Mouse (Mus musculus) C2C12 (cell line): ENCODE results near the gene Rnf135. TPM values are rescaled to one million over a fixed set of nuclear protein-coding genes. Genes with fewer than 3 reads are reported as not detected.

ENCODE experiments used
- H3K27me3 ChIP-seq: one replicate; pipeline ENCODE4 v1.6.1; 2011; ENCODE audit not compliant: control insufficient read depth, insufficient read depth, insufficient read length
- H3K36me3 ChIP-seq: one replicate; pipeline ENCODE4 v1.6.1; 2011; ENCODE audit not compliant: control insufficient read depth, insufficient read depth
- H3K4me3 ChIP-seq: one replicate; pipeline ENCODE4 v1.5.1; 2011; ENCODE audit warnings: mild to moderate bottlenecking, control low read depth; ENCODE audit not compliant: poor library complexity, insufficient read depth, severe bottlenecking
- H3K79me2 ChIP-seq: one replicate; pipeline ENCODE4 v1.6.1; 2011; ENCODE audit not compliant: control insufficient read depth, insufficient read depth
- H3K79me3 ChIP-seq: one replicate; pipeline ENCODE4 v1.6.1; 2011; ENCODE audit warnings: low read depth, control low read depth
- H3ac ChIP-seq: one replicate; pipeline ENCODE3; 2011; ENCODE audit warnings: low read depth; ENCODE audit not compliant: control insufficient read depth, insufficient read length
- CEBPB ChIP-seq: IDR thresholded peaks from one replicate; pipeline ENCODE4 v1.6.1; 2011; ENCODE audit warnings: low read depth, mild to moderate bottlenecking, control low read depth, moderate library complexity
- CTCF ChIP-seq: IDR thresholded peaks from one replicate; pipeline ENCODE4 v1.5.1; 2011; ENCODE audit not compliant: control insufficient read depth, insufficient read depth, insufficient read length
- FOSL1 ChIP-seq: IDR thresholded peaks from one replicate; pipeline ENCODE4 v1.8.0; 2011; ENCODE audit warnings: mild to moderate bottlenecking, low read length; ENCODE audit not compliant: poor library complexity, insufficient read depth, severe bottlenecking
- MAX ChIP-seq: IDR thresholded peaks from one replicate; pipeline ENCODE4 v1.6.1; 2011; ENCODE audit warnings: mild to moderate bottlenecking, control low read depth
- MYOD1 ChIP-seq: IDR thresholded peaks from one replicate; pipeline ENCODE4 v1.6.1; 2011; ENCODE audit warnings: low read depth; ENCODE audit not compliant: control insufficient read depth, insufficient read length
- MYOG ChIP-seq: IDR thresholded peaks from one replicate; pipeline ENCODE4 v1.6.1; 2011; ENCODE audit not compliant: control insufficient read depth, insufficient read length; ENCODE audit errors: extremely low read depth
- USF1 ChIP-seq: IDR thresholded peaks from one replicate; pipeline ENCODE4 v1.6.1; 2011; ENCODE audit warnings: low read depth, mild to moderate bottlenecking, control low read depth, moderate library complexity
- polyA plus RNA-seq: library from polyadenylated mRNA; unstranded; fragments of >200 nt; fragmentation: generic; extraction: Trizol; gene quantifications from one replicate; pipeline ENCODE4 v1.2.1, GENCODE M21; 2012; ENCODE audit warnings: missing spikeins

Rnf135 gene
- polyA plus RNA-seq, 1 experiment = 3.6 TPM

DNA sequence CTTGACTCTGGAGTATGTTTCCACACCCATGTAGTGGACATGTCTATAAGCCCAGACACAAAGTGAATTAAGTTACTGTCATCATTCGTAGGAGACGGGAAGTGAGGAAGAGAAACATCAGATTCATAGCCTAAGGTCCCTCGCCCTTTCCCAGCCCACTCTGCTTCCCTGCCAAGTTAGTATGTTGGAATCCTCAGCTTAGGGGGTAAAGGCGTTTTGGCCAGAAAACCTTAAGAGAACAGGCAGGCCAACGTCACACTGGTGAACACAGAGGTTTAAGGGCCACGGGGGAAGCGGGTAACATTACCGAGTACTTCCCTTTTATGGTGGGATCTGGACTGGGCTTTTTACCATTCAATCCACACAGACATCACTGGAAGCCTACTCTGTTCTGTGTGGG, 28.1 kb upstream of the Rnf135 start:
- H3K27me3 ChIP-seq = no peaks in the 10 kb centered on the region
- no peaks in the 10 kb centered on the region for H3K79me3 ChIP-seq
- H3K36me3 ChIP-seq = no peaks in the 10 kb centered on the region
- no peaks in the 10 kb centered on the region for H3K79me2 ChIP-seq
- TF ChIP-seq CTCF = no peak
- no peak for TF ChIP-seq CEBPB
- no peak for TF ChIP-seq MAX
- no peak for TF ChIP-seq USF1
- no peak for TF ChIP-seq MYOG
- TF ChIP-seq FOSL1 = no peak
- no peak for TF ChIP-seq MYOD1
- H3K4me3 ChIP-seq = no peak overlapping the region
- no peak overlapping the region for H3ac ChIP-seq

DNA sequence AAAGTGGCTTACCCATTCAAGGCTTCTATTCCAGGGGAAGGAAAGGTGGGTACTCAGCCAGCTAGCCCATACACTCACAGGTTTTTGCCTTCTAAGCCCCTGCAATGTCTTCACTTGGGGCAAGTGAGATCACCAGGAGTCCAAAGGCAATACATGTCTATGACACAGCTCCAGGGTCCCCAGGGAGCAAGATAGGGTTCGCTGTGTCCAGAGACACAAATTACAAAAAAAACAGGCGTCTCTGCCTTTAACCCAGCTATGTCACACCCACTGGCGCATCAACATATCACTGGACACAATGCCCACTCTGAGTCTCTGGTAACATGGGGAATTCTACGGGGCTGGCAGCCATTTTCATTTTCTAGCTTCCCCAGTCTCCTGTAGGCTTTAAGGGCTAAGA, 27.7 kb upstream of the Rnf135 start:
- TF ChIP-seq CTCF = no peak
- no peak for TF ChIP-seq FOSL1
- TF ChIP-seq MAX = no peak
- no peak for TF ChIP-seq MYOG
- no peak for TF ChIP-seq MYOD1
- TF ChIP-seq USF1 = no peak
- no peak for TF ChIP-seq CEBPB
- H3K79me2 ChIP-seq = no peaks in the 10 kb centered on the region
- no peak overlapping the region for H3ac ChIP-seq
- no peaks in the 10 kb centered on the region for H3K27me3 ChIP-seq
- no peaks in the 10 kb centered on the region for H3K36me3 ChIP-seq
- no peaks in the 10 kb centered on the region for H3K79me3 ChIP-seq
- H3K4me3 ChIP-seq = no peak overlapping the region

DNA sequence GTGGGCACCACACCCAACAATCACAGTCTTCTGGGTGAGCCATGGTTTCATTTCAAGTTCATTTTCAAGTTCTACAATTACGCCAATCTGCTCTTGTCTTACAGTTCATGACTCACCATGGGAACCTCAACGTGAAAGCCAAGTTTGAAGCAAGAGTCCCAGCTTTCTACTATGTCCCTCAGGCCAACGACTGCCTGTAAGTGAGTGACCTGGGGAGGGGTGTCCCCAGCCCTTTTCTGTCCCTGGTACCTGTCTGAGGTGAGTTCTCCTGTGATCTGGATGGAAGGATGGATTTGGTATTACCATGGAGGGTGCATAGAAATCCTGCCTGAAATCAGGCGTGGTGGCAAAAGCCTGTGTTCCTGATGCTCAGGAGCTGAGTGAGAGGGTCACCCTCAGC, 26.8 kb upstream of the Rnf135 start:
- H3K4me3 ChIP-seq = no peak overlapping the region
- no peak overlapping the region for H3ac ChIP-seq
- H3K27me3 ChIP-seq = no peaks in the 10 kb centered on the region
- no peaks in the 10 kb centered on the region for H3K79me2 ChIP-seq
- H3K36me3 ChIP-seq = no peaks in the 10 kb centered on the region
- no peaks in the 10 kb centered on the region for H3K79me3 ChIP-seq
- TF ChIP-seq MYOD1 = no peak
- no peak for TF ChIP-seq CEBPB
- TF ChIP-seq CTCF = no peak
- no peak for TF ChIP-seq FOSL1
- TF ChIP-seq MYOG = no peak
- TF ChIP-seq USF1 = no peak
- TF ChIP-seq MAX = no peak

DNA sequence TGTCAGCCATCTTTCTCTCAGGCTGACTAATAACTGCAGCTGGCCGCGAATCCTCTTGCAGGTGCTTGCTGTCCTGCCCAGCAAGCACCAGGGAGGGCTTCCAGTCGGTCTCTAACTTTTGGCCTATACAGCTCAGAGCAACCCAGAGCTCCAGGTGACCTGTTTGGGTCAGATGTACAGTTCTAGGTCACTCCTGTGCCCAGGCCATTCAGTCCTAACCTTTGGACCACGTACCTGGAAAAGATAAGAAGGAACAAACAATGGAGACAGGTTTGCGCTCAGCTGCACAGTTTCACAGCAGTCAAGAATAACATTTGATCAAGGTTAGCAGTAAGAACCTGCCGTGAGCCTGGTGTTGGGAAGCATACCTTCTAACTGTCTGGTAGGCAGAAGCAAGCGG, 24.6 kb upstream of the Rnf135 start:
- H3ac ChIP-seq = no peak overlapping the region
- H3K79me3 ChIP-seq = no peaks in the 10 kb centered on the region
- H3K4me3 ChIP-seq = no peak overlapping the region
- H3K27me3 ChIP-seq = no peaks in the 10 kb centered on the region
- TF ChIP-seq CEBPB = no peak
- TF ChIP-seq MYOD1 = no peak
- no peak for TF ChIP-seq MAX
- H3K36me3 ChIP-seq = no peaks in the 10 kb centered on the region
- no peaks in the 10 kb centered on the region for H3K79me2 ChIP-seq

DNA sequence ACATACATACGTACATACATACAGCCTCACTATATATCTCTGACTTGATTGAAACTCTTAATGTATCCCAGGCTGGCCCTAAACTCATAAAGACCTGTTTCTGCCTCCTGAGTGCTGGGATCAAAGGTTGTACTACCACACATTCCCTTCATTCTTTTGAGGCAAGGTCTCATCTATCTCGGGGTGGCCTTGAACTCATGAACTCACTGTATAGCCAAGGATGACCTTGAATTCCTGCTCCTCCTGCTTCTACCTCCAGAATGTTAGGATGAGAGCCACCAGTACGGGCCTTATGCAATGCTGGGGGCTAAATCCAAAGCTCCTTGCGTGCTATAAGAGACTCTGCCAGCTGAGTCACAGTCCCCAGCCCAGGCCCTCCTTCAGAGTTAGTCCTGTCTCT, 22.6 kb upstream of the Rnf135 start:
- Histone ChIP-seq H3ac (no peak overlapping the region), H3K79me3 (no peaks in the 10 kb centered on the region), H3K36me3 (no peaks in the 10 kb centered on the region), H3K79me2 (no peaks in the 10 kb centered on the region), H3K4me3 (no peak overlapping the region), H3K27me3 (no peaks in the 10 kb centered on the region)
- no peak for TF ChIP-seq MYOG
- no peak for TF ChIP-seq USF1
- no peak for TF ChIP-seq CTCF
- TF ChIP-seq MYOD1 = no peak
- TF ChIP-seq CEBPB = no peak
- no peak for TF ChIP-seq MAX
- no peak for TF ChIP-seq FOSL1

DNA sequence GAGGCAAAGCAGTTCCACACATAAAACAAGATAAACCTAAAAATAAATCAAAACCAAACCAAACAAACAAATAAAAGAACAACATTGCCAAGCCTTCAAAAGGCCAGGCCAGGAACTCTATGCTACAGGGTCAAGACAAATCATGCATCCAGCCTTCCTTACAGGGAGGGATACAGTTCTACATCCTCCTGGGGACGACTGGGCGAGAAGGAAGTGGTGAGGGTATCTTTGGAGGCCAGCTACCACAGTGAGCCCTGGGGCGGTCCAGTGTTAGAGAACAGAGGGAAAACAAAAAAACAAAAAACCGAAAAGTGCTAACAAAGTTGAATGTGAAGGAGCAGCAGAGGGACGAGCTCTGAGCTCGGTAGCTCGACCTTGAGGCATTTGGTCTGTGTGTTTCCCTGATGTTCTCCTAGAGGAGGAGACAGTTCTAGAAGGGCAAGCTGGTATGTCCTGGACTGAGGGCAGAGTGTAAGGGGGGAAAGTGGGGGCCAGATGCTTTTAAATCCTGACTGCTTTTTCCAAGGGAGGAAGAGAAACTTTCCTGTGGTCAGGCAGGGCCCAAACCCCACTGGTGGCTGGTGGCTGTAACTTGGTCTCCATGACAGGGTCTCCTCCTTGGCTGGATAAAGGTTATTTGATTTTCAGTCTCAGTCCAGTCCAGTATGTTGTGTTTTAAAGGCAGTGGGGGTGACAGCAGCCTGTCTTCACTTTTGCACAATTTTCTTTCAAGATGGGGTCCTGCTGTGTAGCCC, 20.1 kb upstream of the Rnf135 start:
- Histone ChIP-seq H3K27me3 (no peaks in the 10 kb centered on the region), H3K79me2 (no peaks in the 10 kb centered on the region), H3K4me3 (no peak overlapping the region), H3K36me3 (no peaks in the 10 kb centered on the region), H3K79me3 (no peaks in the 10 kb centered on the region), H3ac (no peak overlapping the region)
- TF ChIP-seq CEBPB (no peak), MYOG (no peak), MYOD1 (no peak), USF1 (no peak), MAX (no peak), CTCF (no peak), FOSL1 (no peak)
